Mouse (Mus musculus): ENCODE results near the gene Chrdl2.

- TF ChIP-seq POLR2A (IDR thresholded peaks at IDR 0.05; ENCODE audit: low read depth, low read length) (no peak), CTCF (IDR thresholded peaks at IDR 0.05; ENCODE audit: borderline replicate concordance, insufficient read depth, low read length) (no peak)
Measured at GRCm38 (mm10) chr7:100034815-100035463, 29.0 kb downstream of the Chrdl2 start.

All from embryonic fibroblast, embryonic 13.5 days (primary cell).